Mouse (Mus musculus) inflammation-experienced regulatory T-cells (primary cell): ENCODE measurements around the gene Nmnat2. TPM values are rescaled to one million over a fixed set of nuclear protein-coding genes. Genes with fewer than 3 reads are reported as not detected.

Source experiments
- polyA plus RNA-seq, 2 experiments: library from polyadenylated mRNA; unstranded; fragments of 100-300 nt; shearing (Covaris generic); gene quantifications; one replicate each; pipeline ENCODE4 v1.2.1; 2017

The Nmnat2 gene
- polyA plus RNA-seq, result 1 to 10 TPM in 1 of 2 experiments, under 1 TPM in 1; 0.63 to 2.5 TPM

DNA sequence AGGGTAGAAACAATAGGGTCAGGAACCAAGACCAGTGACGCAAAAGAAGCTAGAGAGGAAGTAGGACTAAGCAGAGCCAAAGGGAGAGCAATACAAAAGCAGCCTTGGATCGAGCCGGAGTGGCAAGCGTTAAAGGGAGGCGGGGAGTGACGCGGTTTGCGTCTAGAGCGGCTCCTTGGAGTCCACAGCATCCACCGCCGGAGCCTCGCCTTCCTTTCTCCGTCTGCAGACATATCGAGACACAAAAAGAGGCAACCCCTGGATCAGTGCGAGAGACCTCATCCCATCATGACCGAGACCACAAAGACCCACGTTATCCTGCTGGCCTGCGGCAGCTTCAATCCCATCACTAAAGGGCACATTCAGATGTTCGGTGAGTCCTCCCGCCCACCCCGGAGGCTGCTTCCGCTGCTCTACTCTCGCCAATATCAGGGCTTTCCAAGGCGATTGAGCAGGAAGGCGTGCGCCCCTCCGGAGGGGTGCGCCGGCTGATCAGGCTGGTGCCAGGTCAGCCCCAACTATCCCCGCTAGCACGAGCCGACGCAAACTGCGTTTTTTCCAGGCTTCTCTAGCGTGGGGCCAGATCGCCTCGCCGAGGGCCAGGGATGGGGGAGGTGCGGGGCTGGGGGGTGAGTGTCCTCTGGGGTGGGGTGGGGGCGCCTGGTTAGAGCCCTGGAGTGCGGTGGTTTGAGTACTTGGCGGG lies at the start of gene Nmnat2:
Nmnat2 (plus strand) TSS at position 173 of the 703 bp plus-strand sequence.

Other genes starting within 250 kb of the Nmnat2 start
- gene Apobec4, start 204.4 kb upstream of the Nmnat2 start, polyA plus RNA-seq, result under 1 TPM; 0.17 to 0.18 TPM
- gene Rgl1, start 188.6 kb upstream of the Nmnat2 start, polyA plus RNA-seq, result 1 to 10 TPM; 1.1 to 2.2 TPM
- gene Arpc5, start 188.5 kb upstream of the Nmnat2 start, polyA plus RNA-seq, result 100 to 1,000 TPM; 613 to 724 TPM
- gene Ncf2, start 154.8 kb upstream of the Nmnat2 start, polyA plus RNA-seq, result 1 to 10 TPM; 4.9 to 7.1 TPM
- 10 to 100 TPM; 39.0 to 39.9 TPM for gene Smg7, start 52.3 kb upstream of the Nmnat2 start, polyA plus RNA-seq
- 1 to 10 TPM in 1 of 2 experiments, under 1 TPM in 1; 0.49 to 4.8 TPM for gene Lamc2, start 231.5 kb downstream of the Nmnat2 start, polyA plus RNA-seq